Mouse (Mus musculus) cerebellum, adult 2 months (tissue): ENCODE measurements around the gene Robo2.

Source experiments
- CTCF ChIP-seq: fragments of 200-500 bp; IDR thresholded peaks from 2 replicates; pipeline ENCODE4 v1.5.1; 2011; ENCODE audit warnings: low read depth, mild to moderate bottlenecking, control low read depth, low read length, moderate library complexity, borderline replicate concordance; ENCODE audit not compliant: insufficient read depth
- POLR2A ChIP-seq: fragments of 200-500 bp; IDR thresholded peaks from 2 replicates; pipeline ENCODE4 v1.6.1; 2011; ENCODE audit warnings: low read length, control low read depth, borderline replicate concordance; ENCODE audit not compliant: insufficient read depth

DNA sequence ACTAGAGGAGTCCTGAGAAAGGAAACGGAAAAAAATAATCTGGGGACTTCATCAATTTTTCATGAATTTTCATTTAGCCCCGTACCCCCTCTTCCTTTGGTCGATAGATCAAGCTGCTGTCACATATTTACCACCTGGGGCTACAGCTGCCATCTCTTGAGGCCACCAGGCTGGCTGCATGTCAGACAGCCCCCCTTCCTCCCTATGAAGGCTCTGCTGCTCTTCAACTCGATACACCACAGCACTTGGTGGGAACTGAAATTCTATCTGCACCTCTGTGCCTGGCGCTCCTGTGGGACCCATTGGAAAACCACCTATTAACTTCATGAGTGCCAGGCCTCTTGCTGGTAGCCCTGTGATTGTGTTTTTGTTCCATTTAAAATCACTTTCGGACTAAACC, 63.2 kb downstream of the Robo2 start:
- TF ChIP-seq POLR2A, result no peak
- TF ChIP-seq CTCF, result no peak
